Mouse (Mus musculus) ES-E14 (cell line): Measurements from ENCODE around the gene Armc12.

Source experiments
- CHD2 ChIP-seq: IDR thresholded peaks from 2 replicates; pipeline ENCODE4 v1.6.1; 2014; ENCODE audit warnings: mild to moderate bottlenecking, low read depth, low read length, inconsistent platforms
- MAFK ChIP-seq: IDR thresholded peaks from 2 replicates; pipeline ENCODE4 v1.6.1; 2014; ENCODE audit warnings: mild to moderate bottlenecking, low read depth, low read length, inconsistent platforms; ENCODE audit not compliant: insufficient read depth
- ZC3H11A ChIP-seq: IDR thresholded peaks from 2 replicates; pipeline ENCODE4 v1.6.1; 2012; ENCODE audit warnings: low read depth, mild to moderate bottlenecking, inconsistent platforms, low read length, borderline replicate concordance
- ZNF384 ChIP-seq: IDR thresholded peaks from 2 replicates; pipeline ENCODE4 v1.6.1; 2012; ENCODE audit warnings: low read depth, low read length, inconsistent platforms

DNA sequence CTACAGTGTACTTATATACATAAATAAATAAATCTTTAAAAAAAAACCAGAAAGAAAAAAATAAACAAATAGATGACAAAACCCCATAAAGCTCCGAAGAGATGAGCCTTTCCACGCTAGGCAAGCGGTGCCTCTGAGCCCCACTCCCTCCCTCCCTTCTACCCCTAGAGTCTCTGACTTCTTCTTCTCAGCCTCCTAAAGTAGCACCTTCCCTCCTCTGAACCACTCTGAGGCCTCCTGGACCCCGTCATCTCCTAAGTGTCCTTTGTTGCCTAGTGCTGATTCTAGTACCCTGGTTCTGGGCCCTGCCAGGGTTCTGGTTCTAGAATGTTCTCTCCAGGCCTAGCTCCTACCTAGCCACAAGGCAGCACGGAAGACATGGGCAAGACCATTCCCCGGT is at the start of gene Armc12:
- TF ChIP-seq CHD2: no peak
- TF ChIP-seq MAFK: no peak
- TF ChIP-seq ZNF384: no peak
- no peak for TF ChIP-seq ZC3H11A
